Mouse (Mus musculus) gastrocnemius, postnatal 4 days (tissue): ENCODE data around the gene Ccnjl. TPM values are rescaled to one million over a fixed set of nuclear protein-coding genes. Genes with fewer than 3 reads are reported as not detected.

ENCODE experiments used
- DNase-seq, 2 experiments: peaks; one replicate each; pipeline ENCODE4 v3.0.0; 2021 to 2022; ENCODE audit warnings: low spot score in 2 of 2, mixed read lengths in 2 of 2
- total RNA-seq, 2 experiments: library from RNA; stranded (reverse); gene quantifications; 2 replicates each; pipeline ENCODE4 v1.2.3; 2021

Gene Ccnjl
- total RNA-seq, 2 experiments from 2014 or later: 2.4 to 3.3 TPM

GRCm38 (mm10) chr11:43518821-43519220 lies 9.8 kb upstream of the Ccnjl start:
- no peak for DNase-seq

DNA sequence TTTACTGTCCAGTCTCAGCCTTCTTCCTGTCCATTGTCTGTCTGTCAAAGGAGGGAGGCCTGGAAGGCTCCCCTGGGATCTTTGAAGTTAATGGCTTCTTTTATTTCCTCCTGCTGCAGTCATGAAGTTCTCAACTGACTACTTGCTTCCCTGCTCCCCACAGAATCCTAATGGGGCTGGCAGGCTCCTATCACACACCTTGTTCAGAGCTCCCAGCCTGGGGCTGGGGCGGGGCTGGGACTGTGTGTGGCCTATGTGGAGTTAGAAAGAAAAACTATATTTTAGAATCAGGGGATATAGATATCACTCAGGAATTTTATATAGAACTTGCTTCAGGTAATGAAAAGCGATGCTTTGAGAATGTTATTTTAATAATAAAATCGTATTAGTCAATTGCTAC lies 8.1 kb upstream of the Ccnjl start:
- DNase-seq: no peak

GRCm38 (mm10) chr11:43528078-43528682 lies 404 bp upstream of the Ccnjl start:
- no peak for DNase-seq

DNA sequence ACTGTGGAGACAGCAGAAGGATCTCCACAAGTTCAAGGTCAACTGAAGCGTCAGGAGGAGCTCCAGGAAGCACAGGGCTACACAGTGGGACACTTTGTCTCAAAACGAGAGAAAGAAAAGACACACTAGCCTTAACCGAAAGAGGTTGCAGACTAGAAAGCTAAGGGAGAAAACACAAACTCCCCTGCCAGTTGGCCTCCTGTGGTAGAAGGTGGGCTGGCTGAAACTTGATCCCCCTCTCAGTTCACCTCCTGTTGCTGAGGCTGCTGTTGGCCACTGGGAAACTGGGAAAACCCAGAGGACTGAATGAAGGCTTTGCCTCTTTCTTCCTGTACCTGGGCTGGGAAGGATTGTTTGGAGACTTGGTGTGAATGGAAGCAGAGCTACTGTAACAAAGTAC lies 1.5 kb downstream of the Ccnjl start:
- DNase-seq: no peak

GRCm38 (mm10) chr11:43531619-43532018 lies 3.0 kb downstream of the Ccnjl start:
- DNase-seq: no peak

- DNase-seq: no peak
Measured at GRCm38 (mm10) chr11:43537074-43537473, 8.5 kb downstream of the Ccnjl start.

DNA sequence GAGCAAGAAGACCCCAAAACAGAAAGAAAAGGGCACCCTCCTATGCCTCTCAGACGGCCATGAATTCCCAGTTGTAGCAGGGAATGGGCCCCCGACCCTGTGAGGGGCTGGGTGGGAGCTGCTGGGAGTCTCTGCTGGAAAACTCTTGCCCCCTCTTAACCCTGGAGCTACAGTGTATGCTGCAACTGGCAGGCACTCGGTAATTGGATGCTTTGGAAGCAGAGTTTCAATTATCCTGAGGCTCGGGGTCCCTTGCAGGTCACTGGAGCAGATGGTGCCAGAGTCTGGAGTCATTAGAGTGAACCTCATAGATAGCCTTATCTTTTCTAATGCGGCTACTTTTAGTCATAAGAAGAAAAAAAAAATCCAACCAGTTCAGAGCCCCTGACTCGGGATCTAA lies 11.3 kb downstream of the Ccnjl start:
- DNase-seq: no peak

DNA sequence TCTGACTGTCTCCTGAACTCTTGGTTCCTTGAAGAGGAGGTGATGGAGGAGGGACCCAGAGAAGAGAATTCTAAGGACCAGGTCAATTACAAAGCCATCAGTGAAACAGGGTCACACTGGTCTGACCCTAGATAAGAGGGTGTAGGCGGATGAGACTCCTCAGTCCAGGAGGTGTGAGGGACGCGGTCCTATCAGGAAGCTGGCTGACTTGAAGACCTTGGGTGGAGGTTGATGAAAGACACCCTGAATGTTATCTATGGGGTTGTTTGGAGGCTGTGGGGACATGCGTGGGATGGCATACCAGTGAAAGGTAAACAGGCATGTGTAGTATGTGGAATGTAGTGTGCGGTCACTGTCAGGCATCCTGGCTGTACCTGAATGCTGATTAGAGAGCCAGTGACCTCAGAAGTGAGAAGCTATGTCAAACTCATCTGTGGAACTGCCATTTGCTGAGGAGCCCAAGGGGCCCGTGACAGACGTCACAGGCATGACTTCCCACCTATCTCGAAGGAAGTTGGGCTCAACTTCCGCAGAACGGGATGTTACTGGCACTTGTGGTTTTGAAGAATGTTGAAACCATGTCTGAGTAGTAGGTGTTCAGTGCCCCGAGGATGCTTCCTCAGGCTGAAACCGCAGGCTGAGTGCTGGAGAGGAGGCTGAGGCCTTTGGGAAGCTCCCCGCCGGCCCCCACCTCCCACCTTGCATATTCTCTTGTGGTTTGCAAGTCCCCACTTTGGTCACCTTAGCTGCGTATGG lies 15.3 kb downstream of the Ccnjl start:
- no peak for DNase-seq

DNA sequence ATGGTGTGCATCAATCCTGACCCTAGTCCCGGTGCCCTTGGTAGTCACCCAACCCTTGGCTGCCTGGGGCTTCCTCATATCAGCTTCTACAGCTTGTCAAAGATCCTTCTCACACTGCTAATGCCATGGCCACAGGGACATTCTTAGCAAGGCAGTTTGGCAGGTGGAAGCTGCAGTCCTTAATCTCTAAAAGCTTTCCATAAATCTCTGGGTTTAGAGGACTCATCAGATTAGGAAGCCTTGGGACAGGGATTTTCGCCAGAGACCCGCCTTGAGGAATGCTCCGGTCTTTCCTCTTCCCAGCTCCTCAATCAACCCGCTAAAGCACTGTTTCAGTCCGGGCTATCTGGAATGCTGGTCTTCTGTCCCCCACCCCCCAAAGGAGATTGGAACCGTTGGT lies 16.2 kb downstream of the Ccnjl start:
- DNase-seq: no peak

DNA sequence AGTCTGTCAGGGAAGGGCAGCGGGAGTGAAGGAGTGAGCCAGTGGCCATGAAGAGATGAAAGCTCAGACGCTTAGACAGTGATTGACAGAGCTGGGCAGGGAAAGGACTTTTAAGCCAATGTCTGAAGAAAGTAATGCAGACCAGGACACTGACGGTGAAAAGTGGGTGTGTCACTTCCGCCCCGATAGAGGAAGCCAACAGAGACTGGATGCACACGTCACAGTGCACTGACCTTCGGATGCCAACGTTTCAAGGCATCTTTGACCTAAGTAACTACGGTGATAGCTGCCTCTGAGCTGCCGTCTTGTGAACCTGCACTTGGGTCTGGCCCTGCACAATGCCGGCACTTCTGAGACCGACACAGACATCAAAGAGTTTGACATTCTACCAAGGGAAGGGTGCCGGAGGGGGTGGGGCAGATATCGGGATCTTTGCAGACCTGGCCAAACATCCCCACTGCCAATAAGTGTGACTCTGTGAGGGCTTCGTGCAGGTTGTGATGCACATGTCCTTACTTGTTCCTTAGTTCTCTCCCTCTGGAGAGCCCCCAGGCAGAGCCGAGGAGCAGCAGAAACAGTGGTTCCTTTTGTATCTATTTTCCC lies 17.4 kb downstream of the Ccnjl start:
- DNase-seq: no peak

DNA sequence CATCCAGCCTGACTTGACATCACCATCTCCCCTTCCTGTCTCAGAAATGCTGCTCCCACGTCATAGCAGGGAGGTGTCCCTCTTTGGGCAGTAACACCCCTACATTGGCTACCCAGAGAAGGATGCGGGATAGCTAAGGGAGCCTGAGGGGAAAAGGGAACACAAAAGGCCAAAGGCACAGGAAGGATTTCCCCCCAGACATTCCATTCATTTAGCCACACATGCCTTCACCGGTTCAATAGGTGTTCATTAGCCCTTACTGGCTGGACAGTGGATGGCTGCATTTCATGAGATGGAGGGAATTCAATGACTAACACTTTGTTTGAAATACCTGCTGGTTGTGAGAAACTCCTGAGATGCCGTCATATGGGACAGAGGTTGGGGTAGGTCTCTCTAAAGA lies 18.1 kb downstream of the Ccnjl start:
- no peak for DNase-seq

DNA sequence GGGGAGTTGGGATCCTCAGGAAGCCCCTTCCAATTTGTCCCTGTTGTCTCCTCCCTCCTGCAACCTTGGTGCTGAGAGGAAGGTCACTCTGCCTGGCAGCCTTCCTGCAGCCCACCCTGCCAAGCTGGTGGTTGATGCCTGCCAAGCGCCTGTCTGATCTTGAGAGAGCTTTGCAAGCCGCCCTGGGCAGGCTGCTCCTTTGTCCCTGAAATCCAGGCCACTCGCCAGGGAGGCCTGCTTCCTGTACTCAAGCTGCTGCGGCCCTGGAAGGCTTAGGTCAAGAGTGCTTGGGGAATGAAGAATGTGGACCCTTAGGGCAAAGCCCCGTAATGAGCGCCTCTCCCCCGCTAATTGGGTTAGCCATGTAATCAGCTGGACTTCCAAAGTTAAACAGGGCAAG lies 19.6 kb downstream of the Ccnjl start:
- DNase-seq: peak in 1 of 2 experiments; percentile 42

- DNase-seq: no peak
Measured at GRCm38 (mm10) chr11:43548657-43549435, 20.3 kb downstream of the Ccnjl start.

DNA sequence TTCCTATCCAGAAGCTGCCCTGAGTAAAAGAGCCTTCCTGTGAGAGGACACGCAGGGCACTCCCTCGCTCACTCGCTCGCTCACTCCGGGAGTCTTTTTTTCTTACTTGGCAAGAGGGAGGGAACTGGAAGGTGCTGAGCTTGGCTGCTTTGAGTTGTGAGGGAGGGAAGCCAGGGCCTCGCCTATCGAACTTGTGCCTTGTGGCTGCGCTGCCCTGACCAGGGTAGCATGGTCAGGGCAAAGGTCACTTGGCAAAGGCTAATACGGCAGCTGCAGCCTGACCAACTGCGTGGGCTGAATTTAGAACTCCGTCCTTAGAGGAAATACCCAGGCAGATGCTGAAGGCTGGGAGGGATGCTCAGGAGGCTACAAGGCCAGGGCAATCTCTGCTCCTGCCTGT lies 21.1 kb downstream of the Ccnjl start:
- DNase-seq: peak in 1 of 2 experiments; percentile 30

- DNase-seq: no peak
Measured at GRCm38 (mm10) chr11:43551756-43552155, 23.2 kb downstream of the Ccnjl start.

- no peak for DNase-seq
Measured at GRCm38 (mm10) chr11:43552675-43553074, 24.1 kb downstream of the Ccnjl start.

DNA sequence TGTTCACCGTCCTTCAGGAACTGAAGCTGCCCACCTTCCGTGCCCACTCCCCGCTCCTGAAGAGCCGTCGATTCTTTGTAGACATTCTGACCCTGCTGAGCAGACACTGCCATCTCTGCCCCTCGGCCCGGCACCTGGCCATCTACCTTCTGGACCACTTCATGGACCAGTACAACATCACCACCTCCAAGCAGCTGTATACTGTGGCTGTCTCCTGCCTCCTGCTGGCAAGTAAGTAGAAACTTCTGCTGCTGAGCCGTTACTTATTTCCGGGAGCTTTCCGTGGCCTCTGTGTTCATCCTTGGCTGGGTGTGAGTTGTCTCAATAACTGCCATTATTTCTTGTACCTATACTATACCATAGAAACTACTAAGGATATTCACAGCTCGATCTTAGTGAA lies 28.0 kb downstream of the Ccnjl start:
- DNase-seq: no peak

GRCm38 (mm10) chr11:43559515-43560292 lies 31.1 kb downstream of the Ccnjl start:
- DNase-seq: no peak

- DNase-seq: no peak
Measured at GRCm38 (mm10) chr11:43563654-43564244, 35.2 kb downstream of the Ccnjl start.

GRCm38 (mm10) chr11:43565414-43565813 lies 36.8 kb downstream of the Ccnjl start:
- DNase-seq: no peak

GRCm38 (mm10) chr11:43565852-43566251 lies 37.3 kb downstream of the Ccnjl start:
- no peak for DNase-seq
